In genomic region chr13:107031228-107031627, GRCm38 (mm10) we compare ENCODE assay signal across 17 mouse cellular contexts.
"Had no signal": no experiment of that assay in that cellular context is flagged by ENCODE, and none has a peak within 500 bp of the region (broad histone marks: within the 10 kb centered on the region; RNA-seq: fewer than 3 reads in every experiment).

No protein-coding gene starts in this region.

- H3K4me1 ChIP-seq: midbrain, embryonic 10.5 days; midbrain, embryonic 13.5 days; neural tube, embryonic 13.5 days; neural tube, embryonic 15.5 days had no signal

- H3K4me2 ChIP-seq: lung, embryonic 14.5 days; midbrain, embryonic 13.5 days; neural tube, embryonic 13.5 days; neural tube, embryonic 15.5 days had no signal

- H3K27me3 ChIP-seq: midbrain, embryonic 13.5 days; neural tube, embryonic 13.5 days; neural tube, embryonic 15.5 days had no signal

- H3K36me3 ChIP-seq: midbrain, embryonic 10.5 days; midbrain, embryonic 13.5 days; neural tube, embryonic 13.5 days had no signal

- ATAC-seq: midbrain, embryonic 13.5 days; midbrain, embryonic 16.5 days had no signal

- H3K9ac ChIP-seq: lung, embryonic 14.5 days; midbrain, embryonic 13.5 days; neural tube, embryonic 13.5 days; neural tube, embryonic 15.5 days had no signal

- H3K4me3 ChIP-seq: midbrain, embryonic 10.5 days; midbrain, embryonic 13.5 days; myocyte; neural tube, embryonic 13.5 days; neural tube, embryonic 15.5 days had no signal

- DNase-seq: lung, adult 18-20 months; lung, embryonic 14.5 days; lung, postnatal 10 days; retina, postnatal 1 day; right cerebral cortex, adult 18-20 months; right cerebral cortex, postnatal 25 days; right cerebral cortex, postnatal 4 days; spleen, adult 18-20 months; thymus, adult 18-20 months; thymus, postnatal 36 days had no signal

- H3K27ac ChIP-seq: macrophage; midbrain, embryonic 10.5 days; midbrain, embryonic 13.5 days; neural tube, embryonic 13.5 days; neural tube, embryonic 15.5 days had no signal

- H3K9me3 ChIP-seq: midbrain, embryonic 10.5 days; midbrain, embryonic 13.5 days; neural tube, embryonic 13.5 days; neural tube, embryonic 15.5 days had no signal
